Mouse (Mus musculus) kidney, postnatal 4 days (tissue): ENCODE data around the gene Klf4.
A peak's percentile ranks its signal among the peaks of the same experiment; 100 is the strongest.

ENCODE experiments used
- DNase-seq, 2 experiments: peaks; one replicate each; pipeline ENCODE4 v3.0.0; 2021; ENCODE audit warnings: mixed read lengths in 2 of 2

Klf4 gene

DNA sequence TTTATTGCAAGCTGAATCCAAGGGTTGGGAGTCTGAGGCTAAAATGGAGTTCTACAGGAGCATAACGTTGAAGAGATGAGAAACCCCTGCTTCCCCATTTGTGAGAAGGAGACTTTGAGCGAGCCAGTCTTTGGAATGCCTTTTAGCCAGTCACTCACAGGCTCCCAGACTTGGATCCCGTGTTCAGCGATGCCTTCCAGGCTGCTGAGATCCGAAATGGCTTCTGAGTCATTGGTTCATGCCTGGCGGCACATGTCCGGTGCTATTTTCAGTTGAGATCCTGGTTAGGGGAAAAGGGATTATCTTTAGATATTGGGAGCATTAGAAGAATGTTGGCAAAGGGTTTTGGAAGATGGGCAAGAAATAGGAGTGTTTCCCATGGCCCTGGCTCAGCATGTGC lies 14.8 kb downstream of the Klf4 start:
- DNase-seq = no peak

DNA sequence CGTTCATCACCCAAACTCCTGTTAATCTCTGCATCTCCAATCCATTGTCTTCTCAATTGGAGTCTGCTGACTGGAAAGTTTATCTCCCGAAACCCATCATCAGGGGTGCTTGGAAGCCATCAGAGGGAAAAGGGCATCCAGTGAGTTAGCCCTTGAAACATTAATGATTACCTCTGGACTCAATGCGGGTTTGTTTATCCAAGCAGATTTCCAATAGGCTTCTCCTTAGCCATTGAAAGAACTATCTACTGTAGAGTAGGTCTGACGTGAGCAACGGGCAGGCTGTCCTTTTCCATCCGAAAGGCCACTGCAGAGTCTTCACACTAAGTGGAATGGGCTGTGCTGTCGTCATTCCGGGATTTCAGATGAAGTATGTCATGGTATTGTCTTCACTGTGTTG lies 16.2 kb downstream of the Klf4 start:
- DNase-seq = no peak

- peak; percentile 87 to 92 for DNase-seq
Observed at GRCm38 (mm10) chr4:55514733-55515176, 17.5 kb downstream of the Klf4 start.

DNA sequence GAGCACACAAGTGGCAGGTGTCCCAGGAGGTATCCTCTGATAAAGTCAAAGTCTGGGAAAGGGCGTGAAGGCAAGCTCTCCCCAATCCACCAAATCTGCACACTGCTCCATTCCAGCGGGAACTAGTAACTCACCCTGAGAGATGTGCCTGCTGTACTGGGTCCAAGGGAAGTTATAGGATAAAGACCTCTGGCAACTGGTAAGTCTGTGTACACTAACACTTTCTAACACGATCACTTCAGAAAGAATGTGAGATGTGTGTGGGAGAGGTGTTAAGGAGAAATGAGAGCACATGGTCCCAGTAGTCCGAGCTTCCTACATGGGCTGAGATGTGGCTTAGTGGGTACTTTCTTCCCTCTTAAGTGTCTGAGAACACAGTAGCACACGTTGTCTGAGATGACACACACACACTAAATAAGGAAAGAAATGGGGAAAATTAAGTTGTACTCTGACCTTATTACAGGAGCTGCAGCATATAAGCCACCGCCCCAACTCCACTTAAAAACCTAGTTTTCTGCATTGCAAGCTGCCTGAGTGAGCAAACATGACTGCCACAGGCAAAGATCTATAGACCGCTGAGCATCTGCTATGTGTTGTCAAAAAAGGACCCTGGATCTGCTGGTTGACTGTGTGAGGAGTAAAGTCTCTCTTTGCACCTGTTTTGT lies 18.5 kb downstream of the Klf4 start:
- DNase-seq = no peak

DNA sequence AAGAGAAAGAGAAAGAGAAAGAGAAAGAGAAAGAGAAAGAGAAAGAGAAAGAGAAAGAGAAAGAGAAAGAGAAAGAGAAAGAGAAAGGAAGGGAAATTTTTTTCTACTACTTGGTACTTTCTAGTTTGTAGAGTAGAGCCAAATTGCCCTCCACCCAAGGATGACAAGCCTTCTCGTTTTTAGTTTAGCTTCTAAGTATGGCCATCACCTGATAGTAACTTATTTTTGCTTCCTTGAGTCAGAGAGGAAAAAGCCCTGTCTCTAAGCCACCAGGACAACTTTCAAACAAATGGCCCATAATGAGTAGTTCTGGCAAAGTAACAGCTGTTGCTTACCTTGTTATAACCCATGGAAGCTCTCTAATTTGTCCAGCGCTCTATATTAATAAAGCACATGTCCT lies 20.9 kb downstream of the Klf4 start:
- DNase-seq = no peak

GRCm38 (mm10) chr4:55508712-55509111 lies 23.6 kb downstream of the Klf4 start:
- no peak for DNase-seq

- no peak for DNase-seq
Observed at GRCm38 (mm10) chr4:55498621-55499020, 33.6 kb downstream of the Klf4 start.

DNA sequence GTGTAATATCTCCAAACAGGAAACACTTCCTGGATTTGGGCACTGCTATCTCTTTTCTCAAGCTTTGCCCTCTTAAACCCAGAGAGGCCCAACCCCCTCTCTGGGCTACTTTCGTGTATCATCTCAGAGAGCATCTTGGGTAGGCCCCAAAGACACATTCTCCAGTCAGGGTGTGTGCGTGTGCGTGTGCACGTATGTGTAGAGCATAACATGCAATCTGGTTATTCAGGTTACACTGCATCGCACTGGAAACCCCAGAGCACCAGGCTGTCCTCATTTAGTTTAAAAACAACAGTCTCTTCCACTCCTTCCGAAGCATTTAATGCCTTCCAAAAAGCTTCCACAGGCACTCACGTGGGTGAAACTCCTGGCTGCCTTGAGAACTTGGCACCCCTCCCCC lies 35.9 kb downstream of the Klf4 start:
- no peak for DNase-seq

DNA sequence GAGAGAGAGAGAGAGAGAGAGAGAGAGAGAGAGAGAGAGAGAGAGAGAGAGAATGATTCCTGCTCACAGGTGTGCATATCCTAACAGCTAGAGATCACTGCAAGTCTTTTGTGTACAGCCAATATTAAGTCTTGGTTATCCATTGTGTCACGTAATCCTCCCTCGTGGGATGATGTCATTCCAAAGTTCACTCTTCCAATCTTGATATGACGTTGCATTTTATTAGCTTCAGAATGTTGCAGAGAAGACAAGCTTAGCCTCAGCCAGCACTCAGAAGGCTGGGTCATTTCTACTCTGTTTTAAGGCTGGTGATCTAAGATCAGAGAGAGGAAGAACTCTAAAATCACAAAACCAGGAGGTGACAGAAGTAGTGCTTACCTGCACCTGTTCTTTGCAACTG lies 39.0 kb downstream of the Klf4 start:
- no peak for DNase-seq

- no peak for DNase-seq
Observed at GRCm38 (mm10) chr4:55489328-55489727, 42.9 kb downstream of the Klf4 start.

DNA sequence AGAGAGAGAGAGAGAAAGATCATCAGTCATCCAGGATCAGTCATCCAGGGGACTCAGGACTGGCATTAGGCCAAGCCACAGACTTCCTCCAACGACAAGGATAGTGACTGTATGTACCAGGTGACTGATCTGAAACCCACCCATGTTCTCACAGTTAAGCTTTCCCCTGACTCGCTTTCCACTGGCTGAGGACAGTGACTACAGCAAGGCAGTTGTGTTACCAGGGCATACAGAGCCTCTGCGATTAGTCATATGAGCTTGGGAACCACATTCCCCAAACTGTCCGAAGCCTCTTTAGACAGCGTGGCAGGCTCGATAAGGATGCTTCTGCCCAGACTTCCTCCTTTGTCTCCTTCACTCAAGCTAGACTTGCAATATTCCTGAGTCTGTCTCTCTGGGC lies 43.7 kb downstream of the Klf4 start:
- no peak for DNase-seq

GRCm38 (mm10) chr4:55480322-55480767 lies 51.9 kb downstream of the Klf4 start:
- DNase-seq = peak; percentile 90 to 92

DNA sequence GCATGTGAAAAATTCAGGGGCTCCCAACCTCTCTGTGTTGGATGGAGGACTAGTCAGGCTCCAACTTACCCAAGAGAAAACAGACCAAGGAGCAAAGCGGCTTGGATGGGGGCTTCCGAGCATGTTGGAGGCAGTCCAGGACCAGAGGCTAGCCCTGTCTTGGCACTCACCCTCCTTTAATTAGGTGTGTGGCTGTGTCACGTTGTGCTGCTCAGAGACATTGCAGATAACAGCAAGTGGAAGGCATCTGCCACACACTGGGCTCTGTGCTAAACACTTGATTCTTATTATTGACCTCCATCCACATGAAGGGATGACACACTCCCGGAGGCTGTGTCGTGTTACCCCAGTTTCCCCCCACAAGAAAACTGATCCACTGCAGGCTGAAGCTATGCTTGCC lies 53.9 kb downstream of the Klf4 start:
- no peak for DNase-seq

GRCm38 (mm10) chr4:55477933-55478332 lies 54.3 kb downstream of the Klf4 start:
- DNase-seq = peak; percentile 63 to 72

GRCm38 (mm10) chr4:55477210-55477759 lies 55.0 kb downstream of the Klf4 start:
- DNase-seq = no peak
